Mouse (Mus musculus) adipose tissue, adult 10 weeks (tissue): ENCODE results near the gene Nfe2l1. TPM values are rescaled to one million over a fixed set of nuclear protein-coding genes. Genes with fewer than 3 reads are reported as not detected.

Source experiments
- polyA plus RNA-seq: library from polyadenylated mRNA; stranded (reverse); fragments of 350-450 nt; fragmentation: Illumina TruSeq; extraction: RNeasy Lipid Tissue Mini Kit (QIAGEN cat#74804); gene quantifications from one replicate; pipeline ENCODE4 v1.2.3, GENCODE M21; 2014; ENCODE audit warnings: low read depth, low replicate concordance

Gene Nfe2l1
- polyA plus RNA-seq: 181 TPM

DNA sequence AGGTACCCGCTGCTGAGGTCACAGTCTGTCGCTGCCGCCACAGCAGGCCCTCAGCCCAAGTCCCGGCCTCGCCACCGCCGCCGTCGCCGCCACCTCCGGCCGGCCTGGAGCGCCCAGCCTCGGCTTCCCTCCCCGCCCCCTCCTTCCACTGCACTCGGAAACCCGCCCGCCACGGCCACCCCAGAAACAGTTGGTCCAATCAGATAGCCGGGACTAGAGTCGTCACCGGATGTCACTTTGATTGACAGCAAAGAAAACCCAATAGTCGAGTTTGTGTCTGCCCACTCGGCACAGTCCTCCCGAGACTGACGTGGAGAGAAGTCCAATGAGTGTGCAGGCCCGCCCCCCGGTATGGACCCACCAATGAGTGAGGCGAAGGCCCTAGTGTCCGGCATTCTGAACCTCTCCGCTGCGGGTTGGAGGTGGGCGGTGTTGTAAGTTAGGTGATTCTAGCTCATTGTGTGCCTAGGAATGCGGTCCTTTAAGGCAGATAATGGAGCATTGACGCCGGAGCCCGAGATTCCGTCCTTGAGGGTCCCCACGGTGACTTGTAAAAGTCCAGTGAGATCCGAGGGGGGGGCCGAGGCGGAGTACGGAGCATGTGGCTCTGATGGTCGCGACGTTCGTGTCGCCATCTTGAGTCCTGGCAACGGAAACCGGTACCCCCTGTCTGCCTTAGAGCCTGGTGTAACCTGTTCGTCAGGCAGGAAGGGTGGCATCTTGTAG lies at the start of gene Nfe2l1:
Gene Nfe2l1 (minus strand): TSS at position 156 of the 726 bp plus-strand sequence.

GRCm38 (mm10) chr11:96849681-96850467 lies 20.1 kb upstream of the Nfe2l1 start, which contains the start of gene Copz2:
Copz2 (plus strand) TSS chr11:96849870.

GRCm38 (mm10) chr11:96788871-96789795 lies 40.6 kb downstream of the Nfe2l1 start, which contains the start of gene Cbx1:
Cbx1 (plus strand) TSS chr11:96789127.

DNA sequence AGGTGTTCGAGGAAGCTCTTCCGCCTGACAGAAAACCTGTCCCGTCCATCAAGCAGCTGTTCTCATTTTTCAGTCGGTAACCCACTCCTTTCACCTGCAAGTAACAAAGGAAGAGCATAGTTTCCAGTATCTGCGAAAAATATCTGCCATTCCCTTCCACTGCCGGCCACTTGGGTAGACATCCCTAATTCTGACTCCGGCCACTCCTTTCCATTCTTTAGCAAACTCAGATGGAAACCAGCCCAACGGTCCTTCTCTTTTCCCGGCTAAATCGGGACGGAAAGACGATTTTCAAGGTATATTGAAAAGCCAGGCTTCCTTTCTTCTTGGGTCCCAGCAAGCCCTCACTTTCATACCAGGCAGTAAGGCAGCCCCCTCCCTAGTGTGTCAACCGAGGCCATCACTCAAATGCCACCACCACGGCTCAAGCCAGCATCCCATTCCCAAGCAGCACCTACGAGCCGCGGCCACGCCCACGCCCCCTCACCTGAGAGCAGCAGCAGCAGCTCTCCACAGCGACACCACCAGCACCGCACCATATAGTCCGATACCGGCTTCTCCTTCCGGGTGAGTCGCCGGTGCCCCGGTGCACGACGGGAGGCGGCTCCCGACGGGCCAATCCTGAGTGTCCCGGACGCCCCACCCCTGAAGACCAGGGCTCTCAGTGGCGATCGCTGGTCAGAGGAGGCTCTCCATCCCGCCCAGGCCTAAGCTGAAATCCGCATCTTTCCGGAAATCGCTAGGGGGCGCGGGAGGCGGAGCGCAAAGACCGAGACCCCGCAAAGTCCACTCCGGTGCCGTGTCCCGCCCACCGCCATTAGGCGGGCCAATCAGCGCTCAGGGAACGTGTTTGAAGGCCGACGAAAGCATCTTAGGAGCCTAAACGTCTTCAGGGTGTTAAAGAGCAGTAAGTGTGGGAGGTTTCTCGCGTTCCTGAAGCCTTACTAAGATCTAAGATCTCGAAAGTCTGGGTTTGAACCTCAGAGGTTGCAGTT lies 52.5 kb downstream of the Nfe2l1 start, which contains the start of gene Snx11:
Gene Snx11 (minus strand): TSS at position 592 of the 995 bp plus-strand sequence.

Other genes starting within 250 kb of the Nfe2l1 start
- 41.8 TPM for gene Snx11, start 52.4 kb downstream of the Nfe2l1 start, polyA plus RNA-seq
- gene Cbx1, start 40.8 kb downstream of the Nfe2l1 start, polyA plus RNA-seq: 45.5 TPM
- 60.0 TPM for gene Copz2, start 19.9 kb upstream of the Nfe2l1 start, polyA plus RNA-seq
- gene Cdk5rap3, start 86.5 kb upstream of the Nfe2l1 start, polyA plus RNA-seq: 63.9 TPM
- gene Prr15l, start 98.1 kb upstream of the Nfe2l1 start, polyA plus RNA-seq: 32.7 TPM
- gene Pnpo, start 114.0 kb upstream of the Nfe2l1 start, polyA plus RNA-seq: 40.4 TPM
- gene Sp2, start 153.0 kb upstream of the Nfe2l1 start, polyA plus RNA-seq: 16.7 TPM
- 1.7 TPM for gene Sp6, start 183.4 kb upstream of the Nfe2l1 start, polyA plus RNA-seq
- 17.2 TPM for gene Scrn2, start 200.0 kb upstream of the Nfe2l1 start, polyA plus RNA-seq
- gene Lrrc46, start 211.4 kb upstream of the Nfe2l1 start, polyA plus RNA-seq: 21.4 TPM
- gene Mrpl10, start 211.6 kb upstream of the Nfe2l1 start, polyA plus RNA-seq: 52.3 TPM
- gene Osbpl7, start 220.7 kb upstream of the Nfe2l1 start, polyA plus RNA-seq: 29.5 TPM